Mouse (Mus musculus) c-Kit-positive CD71-positive TER-119-negative erythroid progenitor cells, embryonic 14.5 days (primary cell): ENCODE data around the gene Akt1s1.

Source experiments
- DNase-seq: peaks from one replicate; pipeline ENCODE4 v3.0.0-alpha.2; 2013; ENCODE audit warnings: low read depth

The Akt1s1 gene

DNA sequence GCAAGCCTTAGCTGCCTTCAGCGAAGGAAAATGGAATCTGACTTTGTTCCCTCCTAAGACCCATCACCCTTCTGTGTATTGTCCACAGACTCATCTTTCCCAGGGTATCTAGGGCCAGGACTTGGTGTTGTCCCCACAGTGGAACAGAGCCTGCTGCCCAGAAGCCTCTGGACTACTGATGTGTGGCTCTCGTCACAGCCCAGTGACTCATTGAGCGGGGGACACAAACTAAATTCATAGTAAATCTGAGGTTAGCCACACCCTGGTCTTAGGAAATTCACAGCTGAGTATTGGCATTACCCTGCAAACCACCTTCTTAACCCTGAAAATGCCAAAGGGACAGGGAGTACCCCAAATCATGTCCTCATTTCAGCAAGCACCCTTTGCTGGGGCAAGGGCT, 22.0 kb upstream of the Akt1s1 start:
- no peak for DNase-seq

- DNase-seq = no peak
Measured at GRCm38 (mm10) chr7:44828706-44829105, 20.1 kb upstream of the Akt1s1 start.

- no peak for DNase-seq
Measured at GRCm38 (mm10) chr7:44832763-44833162, 16.0 kb upstream of the Akt1s1 start.

GRCm38 (mm10) chr7:44835373-44836015, 13.3 kb upstream of the Akt1s1 start:
- DNase-seq = no peak

GRCm38 (mm10) chr7:44836016-44836404, 12.8 kb upstream of the Akt1s1 start:
- no peak for DNase-seq

DNA sequence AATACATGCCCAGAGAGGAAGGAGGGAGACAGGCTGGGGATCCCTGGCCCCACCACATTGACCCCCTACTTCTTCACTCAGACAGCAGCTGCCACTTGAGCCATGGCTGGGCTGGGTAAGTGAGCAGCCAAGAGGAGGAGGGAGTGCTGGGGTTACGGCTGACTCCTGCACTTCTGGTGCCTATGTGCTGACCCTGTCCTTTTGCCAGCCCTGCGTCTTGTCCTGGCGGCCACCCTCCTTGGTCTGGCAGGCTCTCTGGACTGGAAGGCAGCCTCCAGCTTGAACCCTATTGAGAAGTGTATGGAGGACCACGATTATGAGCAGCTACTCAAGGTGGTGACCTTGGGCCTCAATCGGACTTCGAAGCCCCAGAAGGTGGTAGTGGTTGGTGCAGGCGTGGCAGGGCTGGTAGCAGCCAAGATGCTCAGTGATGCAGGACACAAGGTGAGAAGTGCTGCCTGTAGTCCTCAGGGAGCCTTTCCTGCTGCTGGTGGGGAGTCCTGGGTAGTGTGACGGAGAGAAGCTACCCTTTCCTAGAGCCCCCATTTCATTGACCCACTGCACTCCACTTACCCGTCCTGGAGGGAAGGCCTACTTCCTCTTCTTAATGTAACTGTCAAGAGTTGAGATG, 12.3 kb upstream of the Akt1s1 start:
- DNase-seq = no peak

- no peak for DNase-seq
Measured at GRCm38 (mm10) chr7:44838073-44838472, 10.7 kb upstream of the Akt1s1 start.

DNA sequence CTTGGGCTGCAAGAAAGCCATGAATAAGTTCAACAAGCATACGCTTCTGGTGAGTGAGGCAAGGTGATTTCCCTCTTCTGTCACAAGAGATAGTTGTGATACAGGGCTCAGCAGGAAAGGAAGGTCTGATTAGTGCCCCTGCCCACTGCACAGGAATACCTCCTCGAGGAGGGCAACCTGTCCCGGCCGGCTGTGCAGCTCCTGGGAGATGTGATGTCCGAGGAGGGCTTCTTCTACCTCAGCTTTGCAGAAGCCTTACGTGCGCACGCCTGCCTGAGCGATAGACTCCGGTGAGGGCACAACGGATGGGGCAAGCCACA, 9.7 kb upstream of the Akt1s1 start:
- DNase-seq = no peak

DNA sequence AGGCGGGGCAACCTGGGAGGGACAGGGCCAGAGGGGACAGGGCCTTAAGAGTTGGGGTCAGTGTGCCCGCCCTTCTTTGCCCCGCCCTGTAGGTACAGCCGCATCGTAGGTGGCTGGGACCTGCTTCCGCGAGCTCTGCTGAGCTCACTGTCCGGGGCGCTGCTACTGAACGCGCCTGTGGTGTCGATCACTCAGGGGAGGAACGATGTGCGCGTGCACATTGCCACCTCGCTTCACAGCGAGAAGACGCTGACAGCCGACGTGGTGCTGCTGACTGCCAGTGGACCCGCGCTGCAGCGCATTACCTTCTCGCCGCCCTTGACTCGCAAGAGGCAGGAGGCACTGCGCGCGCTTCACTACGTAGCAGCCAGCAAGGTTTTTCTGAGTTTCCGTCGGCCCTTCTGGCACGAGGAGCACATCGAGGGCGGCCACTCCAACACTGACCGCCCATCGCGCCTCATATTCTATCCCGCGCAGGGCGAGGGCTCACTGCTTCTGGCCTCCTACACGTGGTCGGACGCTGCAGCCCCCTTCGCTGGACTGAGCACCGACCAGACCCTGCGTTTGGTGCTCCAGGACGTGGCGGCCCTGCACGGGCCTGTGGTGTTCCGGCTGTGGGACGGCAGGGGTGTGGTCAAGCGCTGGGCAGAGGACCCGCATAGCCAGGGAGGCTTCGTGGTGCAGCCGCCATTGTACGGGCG, 9.2 kb upstream of the Akt1s1 start:
- no peak for DNase-seq

DNA sequence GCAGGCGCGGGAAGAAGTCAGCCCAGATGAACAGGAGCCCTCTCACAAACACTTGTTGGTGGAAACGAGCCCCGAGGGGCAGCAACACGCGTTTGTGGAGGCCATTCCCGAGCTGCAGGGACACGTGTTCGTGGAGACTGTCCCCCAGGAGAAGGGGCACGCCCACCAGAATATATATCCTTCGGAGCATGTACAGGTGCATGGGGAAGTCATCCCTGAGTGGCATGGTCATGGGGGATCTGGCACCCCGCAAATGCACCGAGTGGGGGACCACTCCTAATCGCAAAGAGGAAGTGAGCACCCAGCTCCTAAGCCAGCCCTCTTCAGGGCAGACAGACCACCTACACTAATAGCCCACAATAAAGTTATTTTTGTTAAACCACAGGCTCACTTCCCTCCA, 8.4 kb upstream of the Akt1s1 start:
- no peak for DNase-seq

- no peak for DNase-seq
Measured at GRCm38 (mm10) chr7:44841825-44842463, 6.8 kb upstream of the Akt1s1 start.

DNA sequence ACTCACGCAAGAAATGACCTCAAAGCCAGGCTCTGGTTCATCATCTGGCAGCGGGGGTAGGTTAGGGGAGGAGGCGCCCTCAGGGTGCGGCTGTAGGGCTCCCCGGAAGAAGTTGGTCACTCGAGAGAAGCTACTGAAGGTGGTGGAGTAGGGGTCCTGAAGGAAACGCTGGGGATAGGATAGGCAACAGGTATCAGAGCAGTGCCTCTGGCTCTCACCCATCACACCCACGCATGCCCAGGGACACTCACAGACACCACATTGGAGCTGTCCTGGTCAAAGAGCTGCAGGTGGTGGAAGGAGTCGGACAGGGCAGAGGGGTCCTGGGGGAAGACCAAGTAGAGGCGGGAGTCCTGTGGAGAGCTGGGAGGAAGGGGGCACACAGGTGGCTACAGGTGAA, 3.8 kb upstream of the Akt1s1 start:
- no peak for DNase-seq

DNA sequence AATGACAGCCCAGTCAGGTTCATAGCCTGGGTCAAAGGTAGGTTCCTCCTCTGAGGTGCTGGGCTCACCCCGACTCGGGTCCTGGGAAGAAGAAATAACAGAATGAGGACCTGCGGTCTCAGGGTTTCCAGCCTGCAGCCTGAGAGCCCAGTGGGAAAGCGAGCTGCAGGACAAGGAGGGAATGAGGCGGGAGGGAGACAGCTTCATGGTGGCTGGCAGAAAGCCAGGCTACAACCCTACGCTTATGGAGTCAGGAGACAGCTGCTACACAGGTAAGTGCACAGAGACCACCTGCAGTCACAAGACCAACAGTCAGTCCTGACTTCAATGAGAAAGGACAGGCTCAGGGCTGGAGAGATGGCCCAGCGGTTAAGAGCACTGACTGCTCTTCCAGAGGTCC, 2.0 kb upstream of the Akt1s1 start:
- DNase-seq = no peak

GRCm38 (mm10) chr7:44847772-44848171, 1.0 kb upstream of the Akt1s1 start:
- no peak for DNase-seq

DNA sequence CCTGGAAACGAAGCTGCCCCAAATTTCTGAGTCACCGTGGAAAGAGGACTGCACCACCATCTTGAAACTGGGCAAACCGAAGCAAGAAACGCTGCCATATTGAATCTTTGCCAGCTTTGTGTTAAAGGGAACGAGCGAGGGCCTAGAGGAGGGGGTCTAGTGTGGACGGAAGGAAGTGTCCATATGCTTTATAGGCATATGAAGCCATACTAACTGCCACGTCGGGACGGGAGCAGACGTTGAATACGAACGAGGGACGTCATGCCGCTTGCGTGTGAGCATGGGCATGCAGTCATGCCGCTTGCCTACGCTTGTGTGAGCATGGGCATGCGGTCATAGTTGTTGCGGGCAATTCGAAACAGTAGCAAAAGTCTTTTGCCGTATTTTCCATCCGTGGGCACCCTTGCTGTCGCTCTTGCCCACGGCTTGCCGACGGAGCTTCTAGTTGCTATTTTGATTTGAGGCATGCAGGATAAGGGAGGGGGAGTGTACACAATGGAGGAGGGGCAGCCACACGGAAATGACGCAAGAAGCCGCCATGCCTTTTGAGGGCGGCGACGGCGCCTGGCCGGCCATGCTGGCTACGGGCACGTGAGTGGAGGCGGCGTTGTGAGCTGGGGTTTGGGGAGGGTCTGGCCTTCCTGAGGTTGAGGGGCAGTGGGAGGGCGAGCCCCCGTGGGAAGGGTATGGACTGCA, 773 bp downstream of the Akt1s1 start:
- peak; percentile 85 for DNase-seq

DNA sequence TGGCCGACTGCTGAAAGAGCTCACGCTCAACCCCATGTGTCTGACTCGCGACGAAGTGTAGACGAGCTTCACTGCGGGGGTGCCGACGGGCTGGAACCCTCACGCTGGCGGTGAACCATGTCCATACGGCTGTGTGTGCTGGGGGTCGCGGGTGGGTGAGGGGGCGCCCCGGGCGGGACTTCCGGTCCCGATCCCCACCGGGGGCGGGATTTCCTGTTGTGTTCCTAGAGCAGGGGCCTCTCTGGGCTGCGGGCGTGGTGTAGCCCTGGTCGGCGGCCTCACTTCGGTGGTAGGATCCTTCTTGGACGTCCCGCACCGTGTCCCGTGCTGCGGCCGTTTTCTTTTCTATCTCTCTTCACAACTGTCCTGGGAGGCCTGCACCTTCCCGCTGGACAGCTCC, 1.4 kb downstream of the Akt1s1 start:
- peak; percentile 64 for DNase-seq

- DNase-seq = no peak
Measured at GRCm38 (mm10) chr7:44850789-44851624, 2.2 kb downstream of the Akt1s1 start.

GRCm38 (mm10) chr7:44851625-44852234, 2.9 kb downstream of the Akt1s1 start:
- no peak for DNase-seq

DNA sequence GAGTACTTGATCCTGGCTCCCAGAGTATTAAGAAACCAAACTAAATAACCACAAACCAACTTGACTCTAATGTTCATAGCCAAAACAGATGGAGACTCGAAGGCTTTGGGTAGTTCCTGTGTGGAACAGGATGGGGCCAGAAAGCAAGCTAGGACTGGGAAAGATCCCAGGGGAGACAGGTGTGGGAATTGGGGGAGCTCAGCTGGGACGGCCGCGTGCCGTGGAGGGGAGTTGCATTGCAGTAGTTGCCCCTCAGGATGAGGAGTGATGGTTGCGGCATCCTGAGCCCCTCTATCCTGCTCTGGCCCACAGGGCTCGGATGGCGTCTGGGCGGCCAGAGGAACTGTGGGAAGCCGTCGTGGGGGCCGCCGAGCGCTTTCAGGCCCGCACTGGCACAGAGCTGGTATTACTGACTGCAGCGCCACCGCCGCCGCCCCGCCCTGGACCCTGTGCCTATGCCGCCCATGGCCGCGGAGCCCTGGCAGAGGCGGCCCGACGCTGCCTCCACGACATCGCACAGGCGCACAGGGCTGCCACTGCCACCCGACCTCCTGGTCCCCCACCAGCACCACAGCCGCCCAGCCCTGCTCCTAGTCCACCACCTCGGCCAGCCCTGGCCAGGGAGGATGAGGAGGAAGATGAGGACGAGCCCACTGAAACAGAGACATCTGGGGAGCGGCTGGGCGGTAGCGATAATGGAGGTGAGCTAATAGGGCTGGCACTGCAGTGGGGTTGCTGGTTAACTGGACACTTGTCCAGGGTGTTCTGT, 3.7 kb downstream of the Akt1s1 start:
- DNase-seq = no peak

DNA sequence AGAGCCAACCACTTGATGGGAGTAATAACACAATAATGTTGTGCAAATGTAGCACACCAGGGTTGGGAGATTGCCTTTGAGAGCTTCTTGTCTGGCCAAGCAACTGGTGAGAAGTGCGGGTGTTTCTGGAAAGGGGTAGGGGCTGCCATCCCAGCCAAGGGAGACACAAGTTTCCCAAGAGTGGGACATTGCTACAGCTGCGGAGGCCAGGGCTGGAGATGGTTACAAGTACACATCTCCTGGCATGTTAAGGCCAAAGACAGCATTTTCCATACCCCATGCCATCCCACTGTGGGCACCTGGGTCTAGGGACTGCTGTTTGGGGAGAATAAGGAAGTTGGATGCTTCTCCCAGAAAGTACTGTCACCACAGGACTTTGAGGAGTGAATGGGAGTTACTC, 4.3 kb downstream of the Akt1s1 start:
- DNase-seq = no peak
